Comparison of ENCODE assay signal across 24 mouse cellular contexts in the genomic region with DNA sequence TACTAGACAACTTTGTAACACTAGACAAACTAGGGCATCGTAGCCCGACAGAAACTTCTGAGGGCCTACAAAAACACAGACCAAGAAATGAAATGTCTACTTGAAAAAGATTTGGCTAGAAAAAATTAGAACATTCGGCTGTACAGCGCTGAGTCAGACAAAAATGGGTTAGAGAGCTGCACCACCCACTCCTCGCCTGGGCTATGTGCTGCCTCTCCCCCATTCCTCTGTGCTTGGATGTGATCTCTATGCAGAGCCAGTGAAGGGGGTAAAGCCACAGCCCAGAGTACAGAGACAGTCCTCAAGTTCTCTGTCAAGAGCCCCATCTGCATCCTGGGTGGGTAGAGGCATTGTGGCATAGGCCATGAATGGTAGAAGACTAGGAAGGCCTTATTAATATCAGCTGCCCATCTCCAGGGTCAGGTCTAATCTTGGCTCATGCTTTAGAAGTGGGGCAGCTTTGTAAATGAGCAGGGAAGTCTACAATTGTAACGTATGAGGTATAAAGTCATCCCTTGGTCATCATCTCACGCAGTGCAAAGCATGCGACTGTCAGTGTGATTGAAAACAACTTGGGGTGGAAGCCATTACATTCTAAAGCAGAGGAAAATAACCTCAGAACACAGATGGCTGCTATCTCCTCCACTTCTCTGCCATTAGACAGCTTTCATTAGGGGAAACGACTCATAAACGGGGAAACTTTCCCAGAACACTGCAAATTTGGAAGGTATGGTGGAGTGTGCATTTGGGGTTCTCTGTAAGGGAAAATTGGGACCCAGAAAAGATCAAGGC.
DNase-seq lines count a peak whose midpoint lies in the region; ATAC-seq and TF ChIP-seq lines count a peak whose summit lies in the region.
"Had no signal": no experiment of that assay in that cellular context is flagged by ENCODE, and none has a peak within 500 bp of the region (broad histone marks: within the 10 kb centered on the region; RNA-seq: fewer than 3 reads in every experiment).

No protein-coding gene starts in this region.

- no peaks in the 10 kb centered on the region for H3K9me3 ChIP-seq in lung, embryonic 14.5 days (ENCODE audit: low read depth, low read length)
- H3K9me3 ChIP-seq in forebrain, embryonic 15.5 days: no peaks in the 10 kb centered on the region
- H3K9me3 ChIP-seq in midbrain, embryonic 11.5 days (ENCODE audit: control insufficient read depth, low read length): 0 out of 2 replicates have a peak, but pooled peaks cover 2% of the 10 kb centered on the region
- H3K9me3 ChIP-seq: heart, embryonic 10.5 days; hindbrain, embryonic 13.5 days; intestine, embryonic 15.5 days had no signal

- H3K4me2 ChIP-seq in lung, embryonic 14.5 days: no peak overlapping the region
- no peak overlapping the region for H3K4me2 ChIP-seq in forebrain, embryonic 15.5 days (replicated peaks)
- no peak overlapping the region for H3K4me2 ChIP-seq in midbrain, embryonic 11.5 days
- H3K4me2 ChIP-seq: embryonic facial prominence, embryonic 13.5 days; hindbrain, embryonic 13.5 days; intestine, embryonic 15.5 days had no signal

- TF ChIP-seq CTCF in lung, embryonic 14.5 days (IDR thresholded peaks at IDR 0.05; ENCODE audit: low read depth): no peak

- no peaks in the 10 kb centered on the region for H3K27me3 ChIP-seq in lung, embryonic 14.5 days (ENCODE audit: insufficient read depth, low read length)
- no peaks in the 10 kb centered on the region for H3K27me3 ChIP-seq in forebrain, embryonic 15.5 days
- H3K27me3 ChIP-seq in midbrain, embryonic 11.5 days (ENCODE audit: control insufficient read depth, insufficient read depth, low read length): no peaks in the 10 kb centered on the region
- H3K27me3 ChIP-seq: embryonic facial prominence, embryonic 13.5 days; hindbrain, embryonic 13.5 days; intestine, embryonic 15.5 days; Patski had no signal

- peaks cover 15% of the 10 kb centered on the region for H3K4me1 ChIP-seq in lung, embryonic 14.5 days (ENCODE audit: insufficient read depth)
- no peaks in the 10 kb centered on the region for H3K4me1 ChIP-seq in forebrain, embryonic 15.5 days
- H3K4me1 ChIP-seq in midbrain, embryonic 11.5 days (ENCODE audit: control insufficient read depth, insufficient read depth, low read length): no peaks in the 10 kb centered on the region
- H3K4me1 ChIP-seq: hindbrain, embryonic 13.5 days; intestine, embryonic 15.5 days had no signal

- peak; percentile 62 for ATAC-seq in lung, embryonic 14.5 days (ENCODE audit: insufficient read depth)
- ATAC-seq in forebrain, embryonic 15.5 days (replicated peaks): no peak
- ATAC-seq in midbrain, embryonic 11.5 days (ENCODE audit: low FRiP score): no peak
- ATAC-seq: activated CD4-positive, CD25-positive, alpha-beta regulatory T cell, adult 4 months; forebrain, postnatal 0 days; intestine, embryonic 15.5 days; Patski had no signal

- 57% methylated on average over 10 of the region's 10 CpGs for WGBS in lung, embryonic 14.5 days
- 88% methylated on average over 10 of the region's 10 CpGs for WGBS in forebrain, embryonic 15.5 days
- 92% methylated on average over 10 of the region's 10 CpGs for WGBS in midbrain, embryonic 11.5 days

- no peak overlapping the region for H3K4me3 ChIP-seq in lung, embryonic 14.5 days (ENCODE audit: low read depth, low read length)
- no peak overlapping the region for H3K4me3 ChIP-seq in forebrain, embryonic 15.5 days
- no peak overlapping the region for H3K4me3 ChIP-seq in midbrain, embryonic 11.5 days (ENCODE audit: low read depth, low read length)
- H3K4me3 ChIP-seq: embryonic facial prominence, embryonic 13.5 days; heart, embryonic 10.5 days; hindbrain, embryonic 13.5 days; intestine, embryonic 15.5 days; myocyte had no signal

- no peak overlapping the region for H3K9ac ChIP-seq in lung, embryonic 14.5 days
- no peak overlapping the region for H3K9ac ChIP-seq in forebrain, embryonic 15.5 days (replicated peaks)
- no peak overlapping the region for H3K9ac ChIP-seq in midbrain, embryonic 11.5 days (ENCODE audit: low read length)
- H3K9ac ChIP-seq: embryonic facial prominence, embryonic 13.5 days; forebrain, postnatal 0 days; hindbrain, embryonic 13.5 days; intestine, embryonic 15.5 days; liver, embryonic 14.5 days had no signal

- H3K36me3 ChIP-seq in lung, embryonic 14.5 days (ENCODE audit: insufficient read depth): no peaks in the 10 kb centered on the region
- no peaks in the 10 kb centered on the region for H3K36me3 ChIP-seq in forebrain, embryonic 15.5 days
- H3K36me3 ChIP-seq in midbrain, embryonic 11.5 days (ENCODE audit: control insufficient read depth, insufficient read depth, low read length): no peaks in the 10 kb centered on the region
- H3K36me3 ChIP-seq: embryonic facial prominence, embryonic 13.5 days; heart, embryonic 10.5 days; hindbrain, embryonic 13.5 days; intestine, embryonic 15.5 days had no signal

- DNase-seq in lung, embryonic 14.5 days: peak; percentile 90
- DNase-seq in lung, postnatal 25 days (ENCODE audit: low spot score): no peak
- DNase-seq in frontal cortex, postnatal 14 days (ENCODE audit: low spot score in 2 of 2): peak; percentile 18 to 37
- DNase-seq in layer of hippocampus, postnatal 36 days: peak; percentile 52 to 54
- DNase-seq in right cerebral cortex, postnatal 10 days (ENCODE audit: low spot score in 2 of 2): peak; percentile 38 to 53
- no peak for DNase-seq in midbrain, embryonic 11.5 days (ENCODE audit: low spot score, missing footprints)
- no peak for DNase-seq in natural killer cell, adult 2 months (ENCODE audit: low spot score in 2 of 2)
- DNase-seq: adrenal gland, postnatal 14 days; cerebellum, adult 9-11 months; forebrain, postnatal 0 days; gastrocnemius, postnatal 36 days; heart, postnatal 10 days; midbrain, embryonic 14.5 days; thymus, postnatal 36 days had no signal

- H3K27ac ChIP-seq in lung, embryonic 14.5 days (ENCODE audit: low read depth): peak overlapping the region; percentile 19; the same call in 1 of the 2 replicates
- no peak overlapping the region for H3K27ac ChIP-seq in forebrain, embryonic 15.5 days (replicated peaks)
- no peak overlapping the region for H3K27ac ChIP-seq in midbrain, embryonic 11.5 days (ENCODE audit: low read depth, low read length)
- H3K27ac ChIP-seq: embryonic facial prominence, embryonic 13.5 days; heart, embryonic 10.5 days; hindbrain, embryonic 13.5 days; intestine, embryonic 15.5 days; kidney, postnatal 0 days; liver, embryonic 14.5 days had no signal

Comparison
In these comparisons a context has a peak if more than half of its experiments do, and no peak if none do; other contexts are left out.
1. DNase-seq: peak in lung, embryonic 14.5 days (single experiment), frontal cortex, postnatal 14 days (2 of 2), layer of hippocampus, postnatal 36 days (2 of 2) and right cerebral cortex, postnatal 10 days (2 of 2); none in lung, postnatal 25 days (single experiment), midbrain, embryonic 11.5 days (single experiment) and natural killer cell, adult 2 months (0 of 2).